Mouse (Mus musculus) embryonic fibroblast, embryonic 13.5 days (primary cell): Measurements from ENCODE around the gene Vangl1.

Source experiments
- CTCF ChIP-seq: IDR thresholded peaks from 2 replicates; pipeline ENCODE4 v1.5.1; 2011; ENCODE audit warnings: mild to moderate bottlenecking, control low read depth, low read length, moderate library complexity, borderline replicate concordance; ENCODE audit not compliant: insufficient read depth
- POLR2A ChIP-seq: IDR thresholded peaks from 2 replicates; pipeline ENCODE4 v1.6.1; 2011; ENCODE audit warnings: low read depth, mild to moderate bottlenecking, control low read depth, low read length, moderate library complexity

GRCm38 (mm10) chr3:102252927-102253326 is 48.4 kb upstream of the Vangl1 start:
- TF ChIP-seq POLR2A (no peak), CTCF (no peak)
